Comparison of ENCODE assay signal across 8 mouse cellular contexts in genomic region chr16:18393595-18393994, GRCm38 (mm10). TPM values are rescaled to one million over a fixed set of nuclear protein-coding genes. Genes with fewer than 3 reads are reported as not detected.
DNase-seq lines count a peak whose midpoint lies in the region; ATAC-seq lines count a peak whose summit lies in the region.

No protein-coding gene starts in this region.

- peak overlapping the region; percentile 75 for H3K4me3 ChIP-seq in kidney, embryonic 16.5 days (ENCODE audit: low read length)
- peak overlapping the region; percentile 70 for H3K4me3 ChIP-seq in embryonic facial prominence, embryonic 15.5 days (replicated peaks)
- peak overlapping the region; percentile 72 for H3K4me3 ChIP-seq in hindbrain, embryonic 16.5 days (ENCODE audit: low read length)
- H3K4me3 ChIP-seq in midbrain, embryonic 15.5 days: peak overlapping the region; percentile 65

- H3K9me3 ChIP-seq in kidney, embryonic 16.5 days (ENCODE audit: low read length): no peaks in the 10 kb centered on the region
- H3K9me3 ChIP-seq in embryonic facial prominence, embryonic 15.5 days (replicated peaks): no peaks in the 10 kb centered on the region
- H3K9me3 ChIP-seq in hindbrain, embryonic 16.5 days (ENCODE audit: control insufficient read depth, low read length): no peaks in the 10 kb centered on the region
- H3K9me3 ChIP-seq in midbrain, embryonic 15.5 days: no peaks in the 10 kb centered on the region

- H3K27ac ChIP-seq in kidney, embryonic 16.5 days (ENCODE audit: low read length): no peak overlapping the region
- H3K27ac ChIP-seq in embryonic facial prominence, embryonic 15.5 days (replicated peaks): no peak overlapping the region
- H3K27ac ChIP-seq in hindbrain, embryonic 16.5 days (ENCODE audit: low read depth, low read length): peak overlapping the region; percentile 50; the same call in 1 of the 2 replicates
- peak overlapping the region; percentile 86 for H3K27ac ChIP-seq in midbrain, embryonic 15.5 days

- H3K36me3 ChIP-seq in kidney, embryonic 16.5 days (ENCODE audit: insufficient read depth, low read length): peaks cover 18% of the 10 kb centered on the region
- peaks cover 14% of the 10 kb centered on the region for H3K36me3 ChIP-seq in embryonic facial prominence, embryonic 15.5 days
- peaks cover 18% of the 10 kb centered on the region for H3K36me3 ChIP-seq in hindbrain, embryonic 16.5 days (ENCODE audit: control insufficient read depth, insufficient read depth, low read length)
- H3K36me3 ChIP-seq in midbrain, embryonic 15.5 days (replicated peaks): peaks cover 14% of the 10 kb centered on the region

- DNase-seq in kidney, adult 11 months: no peak
- no peak for DNase-seq in spleen, postnatal 14 days (ENCODE audit: low spot score in 2 of 2)
- no peak for DNase-seq in gastrocnemius, postnatal 4 days (ENCODE audit: low spot score in 2 of 2)
- no peak for DNase-seq in frontal cortex, postnatal 36 days (ENCODE audit: low spot score in 2 of 2)

- H3K4me2 ChIP-seq in kidney, embryonic 16.5 days (replicated peaks; ENCODE audit: low read depth, low read length): peak overlapping the region; percentile 91
- H3K4me2 ChIP-seq in embryonic facial prominence, embryonic 15.5 days (replicated peaks): peak overlapping the region; percentile 97
- peak overlapping the region; percentile 96 for H3K4me2 ChIP-seq in hindbrain, embryonic 16.5 days (ENCODE audit: low read length)
- H3K4me2 ChIP-seq in midbrain, embryonic 15.5 days: peak overlapping the region; percentile 70

- WGBS in kidney, embryonic 16.5 days: 59% methylated on average over 5 of the region's 5 CpGs
- 48% methylated on average over 5 of the region's 5 CpGs for WGBS in embryonic facial prominence, embryonic 15.5 days
- 46% methylated on average over 5 of the region's 5 CpGs for WGBS in hindbrain, embryonic 16.5 days
- 43% methylated on average over 5 of the region's 5 CpGs for WGBS in midbrain, embryonic 15.5 days

- no peak for ATAC-seq in kidney, embryonic 16.5 days (ENCODE audit: low FRiP score, low TSS enrichment)
- no peak for ATAC-seq in embryonic facial prominence, embryonic 15.5 days (ENCODE audit: insufficient number of reproducible peaks, low FRiP score, low TSS enrichment, low read depth)
- no peak for ATAC-seq in hindbrain, embryonic 16.5 days
- peak; percentile 4; the same call in 1 of the 2 replicates for ATAC-seq in midbrain, embryonic 15.5 days (replicated peaks)

- peaks cover 47% of the 10 kb centered on the region for H3K4me1 ChIP-seq in kidney, embryonic 16.5 days (ENCODE audit: insufficient read depth, low read length)
- H3K4me1 ChIP-seq in embryonic facial prominence, embryonic 15.5 days: peaks cover 52% of the 10 kb centered on the region
- H3K4me1 ChIP-seq in hindbrain, embryonic 16.5 days (ENCODE audit: control insufficient read depth, insufficient read depth, low read depth, low read length): peaks cover 43% of the 10 kb centered on the region
- peaks cover 54% of the 10 kb centered on the region for H3K4me1 ChIP-seq in midbrain, embryonic 15.5 days

- no peaks in the 10 kb centered on the region for H3K27me3 ChIP-seq in kidney, embryonic 16.5 days (ENCODE audit: insufficient read depth, low read length)
- no peaks in the 10 kb centered on the region for H3K27me3 ChIP-seq in embryonic facial prominence, embryonic 15.5 days
- H3K27me3 ChIP-seq in hindbrain, embryonic 16.5 days (replicated peaks; ENCODE audit: control insufficient read depth, insufficient read depth, low read length): no peaks in the 10 kb centered on the region
- H3K27me3 ChIP-seq in midbrain, embryonic 15.5 days (replicated peaks): no peaks in the 10 kb centered on the region

- H3K9ac ChIP-seq in kidney, embryonic 16.5 days (replicated peaks; ENCODE audit: low read length): peak overlapping the region; percentile 83
- no peak overlapping the region; the same call in 1 of the 2 replicates for H3K9ac ChIP-seq in embryonic facial prominence, embryonic 15.5 days
- H3K9ac ChIP-seq in hindbrain, embryonic 16.5 days (ENCODE audit: low read depth, low read length): peak overlapping the region; percentile 88
- H3K9ac ChIP-seq in midbrain, embryonic 15.5 days: peak overlapping the region; percentile 70; the same call in 1 of the 2 replicates

RNA-seq across cellular contexts. Expression of gene Txnrd2, which starts 32.6 kb away (rescaled TPM):
- 33.7 and 35.2 TPM in 2 replicates for polyA plus RNA-seq in kidney, embryonic 16.5 days (2015; fragmentation: Nextera tagmentation; extraction: Ambion mirVana)
- polyA plus RNA-seq in embryonic facial prominence, embryonic 15.5 days (2015; fragmentation: Nextera tagmentation; extraction: Ambion mirVana): 17.0 and 18.2 TPM in 2 replicates
- 37.5 and 40.6 TPM in 2 replicates for polyA plus RNA-seq in hindbrain, embryonic 16.5 days (2015; fragmentation: Nextera tagmentation; extraction: Ambion mirVana)
- 34.0 and 35.5 TPM in 2 replicates for polyA plus RNA-seq in midbrain, embryonic 15.5 days (2015; fragmentation: Nextera tagmentation; extraction: Ambion mirVana)
- 10 to 100 TPM; 10.1 to 14.9 TPM for total RNA-seq in gastrocnemius, postnatal 4 days (2021)

RNA-seq across cellular contexts. Expression of gene Comt, which starts 33.1 kb away (rescaled TPM):
- polyA plus RNA-seq in kidney, embryonic 16.5 days (2015; fragmentation: Nextera tagmentation; extraction: Ambion mirVana): 119 and 127 TPM in 2 replicates
- 109 and 116 TPM in 2 replicates for polyA plus RNA-seq in embryonic facial prominence, embryonic 15.5 days (2015; fragmentation: Nextera tagmentation; extraction: Ambion mirVana)
- 119 and 123 TPM in 2 replicates for polyA plus RNA-seq in hindbrain, embryonic 16.5 days (2015; fragmentation: Nextera tagmentation; extraction: Ambion mirVana)
- polyA plus RNA-seq in midbrain, embryonic 15.5 days (2015; fragmentation: Nextera tagmentation; extraction: Ambion mirVana): 104 and 107 TPM in 2 replicates
- 10 to 100 TPM; 52.9 to 62.8 TPM for total RNA-seq in gastrocnemius, postnatal 4 days (2021)

RNA-seq across cellular contexts. Expression of gene Arvcf, which starts 45.6 kb away (rescaled TPM):
- 31.0 and 31.2 TPM in 2 replicates for polyA plus RNA-seq in kidney, embryonic 16.5 days (2015; fragmentation: Nextera tagmentation; extraction: Ambion mirVana)
- polyA plus RNA-seq in embryonic facial prominence, embryonic 15.5 days (2015; fragmentation: Nextera tagmentation; extraction: Ambion mirVana): 33.8 and 37.9 TPM in 2 replicates
- 68.3 and 80.3 TPM in 2 replicates for polyA plus RNA-seq in hindbrain, embryonic 16.5 days (2015; fragmentation: Nextera tagmentation; extraction: Ambion mirVana)
- 94.4 and 99.5 TPM in 2 replicates for polyA plus RNA-seq in midbrain, embryonic 15.5 days (2015; fragmentation: Nextera tagmentation; extraction: Ambion mirVana)
- 10 to 100 TPM; 34.6 to 36.9 TPM for total RNA-seq in gastrocnemius, postnatal 4 days (2021)

RNA-seq across cellular contexts. Expression of gene Tango2, which starts 45.7 kb away (rescaled TPM):
- 29.1 and 31.0 TPM in 2 replicates for polyA plus RNA-seq in kidney, embryonic 16.5 days (2015; fragmentation: Nextera tagmentation; extraction: Ambion mirVana)
- 29.3 and 29.8 TPM in 2 replicates for polyA plus RNA-seq in embryonic facial prominence, embryonic 15.5 days (2015; fragmentation: Nextera tagmentation; extraction: Ambion mirVana)
- 101 and 112 TPM in 2 replicates for polyA plus RNA-seq in hindbrain, embryonic 16.5 days (2015; fragmentation: Nextera tagmentation; extraction: Ambion mirVana)
- 74.3 and 83.1 TPM in 2 replicates for polyA plus RNA-seq in midbrain, embryonic 15.5 days (2015; fragmentation: Nextera tagmentation; extraction: Ambion mirVana)
- 10 to 100 TPM; 18.7 to 18.8 TPM for total RNA-seq in gastrocnemius, postnatal 4 days (2021)

Comparison
In these comparisons a context has a peak if more than half of its experiments do, and no peak if none do; other contexts are left out.
1. H3K27ac ChIP-seq: peak in hindbrain, embryonic 16.5 days (single experiment) and midbrain, embryonic 15.5 days (single experiment); none in kidney, embryonic 16.5 days (single experiment) and embryonic facial prominence, embryonic 15.5 days (single experiment).
2. Peak in every context shown above with its lines, with median percentiles within 50 percentile points of each other: H3K4me2 ChIP-seq and H3K4me3 ChIP-seq.